Mouse (Mus musculus) cerebral cortex, adult 2 months (tissue): ENCODE results near the gene Thap3.

Experiments
- WGBS: fragments of 180-500 bp; shearing (Covaris S2); methylation state at CpG from one replicate; pipeline ENCODE4 v1.1.7; 2018; 5-methylcytosine and 5-hydroxymethylcytosine counted together

Thap3 gene

DNA sequence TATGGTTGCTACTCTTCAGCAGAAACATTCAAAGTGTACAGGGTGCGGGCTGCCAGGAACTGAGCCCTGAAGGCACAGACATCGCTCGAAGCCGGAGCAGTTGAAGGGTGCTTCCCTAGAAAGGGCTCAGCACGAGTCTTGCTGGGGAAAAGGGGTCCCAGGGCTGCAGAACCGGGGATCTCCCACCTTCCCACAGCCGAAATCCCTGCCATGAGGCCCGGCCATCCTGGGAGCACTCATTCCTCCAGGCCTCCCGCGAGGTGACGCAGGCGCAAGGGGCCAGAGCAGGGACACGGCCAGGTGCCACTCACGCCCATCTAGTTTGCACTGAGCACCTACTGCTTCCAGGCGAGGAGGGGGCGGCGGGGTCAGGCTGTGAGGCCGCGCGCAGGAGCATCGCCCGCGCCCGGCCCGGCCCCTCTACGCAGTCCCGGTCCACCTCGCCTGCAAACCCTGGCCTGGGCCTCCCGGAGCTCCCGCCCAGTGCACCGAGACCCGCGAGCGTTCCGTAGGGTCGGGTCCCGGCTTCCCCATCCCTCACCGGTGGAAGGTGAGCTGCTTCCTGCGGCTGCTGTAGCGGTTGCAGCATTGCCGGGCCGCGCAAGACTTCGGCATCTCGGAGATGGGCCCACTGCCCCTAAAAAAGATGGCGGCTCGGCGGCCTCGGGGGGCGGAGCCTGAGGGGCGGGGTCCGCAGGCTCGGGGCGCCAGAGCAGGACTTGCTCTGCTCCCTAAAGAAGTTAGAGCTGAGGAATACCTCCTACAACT lies at the start of gene Thap3:
Thap3 (minus strand) TSS at position 656 of the 768 bp plus-strand sequence.
- under 1% methylated on average over 54 of the region's 54 CpGs for WGBS

GRCm38 (mm10) chr4:152038225-152038984 lies 49.6 kb upstream of the Thap3 start, which contains the start of gene Tas1r1:
Tas1r1 (minus strand) TSS chr4:152038568.
- WGBS, result 45% methylated on average over 10 of the region's 10 CpGs

DNA sequence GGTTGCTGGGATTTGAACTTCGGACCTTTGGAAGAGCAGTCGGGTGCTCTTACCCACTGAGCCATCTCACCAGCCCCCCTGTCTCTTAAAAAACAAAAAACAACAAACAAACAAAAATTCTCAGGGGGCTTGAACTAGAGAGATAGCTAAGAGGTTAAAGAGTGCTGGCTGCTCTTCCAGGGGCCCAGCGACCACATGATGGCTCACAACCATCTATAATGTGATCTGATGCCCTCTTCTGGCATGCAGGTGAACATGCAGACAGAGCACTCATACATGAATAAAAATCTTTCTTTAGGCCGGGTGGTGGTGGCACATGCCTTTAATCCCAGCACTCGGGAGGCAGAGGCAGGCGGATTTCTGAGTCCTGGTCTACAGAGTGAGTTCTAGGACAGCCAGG lies 47.7 kb upstream of the Thap3 start:
- WGBS, result 88% methylated on average over 6 of the region's 6 CpGs

GRCm38 (mm10) chr4:152032922-152033321 lies 44.1 kb upstream of the Thap3 start:
- 95% methylated on average over 13 of the region's 13 CpGs for WGBS

DNA sequence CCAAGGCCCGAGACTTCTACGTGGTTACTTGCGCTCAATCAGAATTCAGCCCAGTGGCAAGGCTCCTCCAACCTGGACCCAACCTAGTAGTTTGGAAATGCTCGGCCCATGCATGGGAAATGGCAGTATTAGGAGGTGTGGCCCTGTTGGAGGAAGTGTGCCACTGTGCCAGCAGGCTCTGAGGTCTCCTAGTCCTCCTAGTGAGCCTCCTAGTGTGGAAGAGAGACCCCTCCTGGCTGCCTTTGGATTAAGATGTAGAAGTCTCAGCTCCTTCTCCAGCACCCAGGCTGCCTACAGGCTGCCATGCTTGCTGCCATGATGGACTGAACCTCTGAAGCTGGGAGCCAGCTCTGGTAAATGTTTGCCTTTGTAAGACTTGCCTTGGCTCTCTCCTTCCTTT lies 41.2 kb upstream of the Thap3 start:
- 46% methylated on average over 4 of the region's 4 CpGs for WGBS

- WGBS, result 41% methylated on average over 5 of the region's 5 CpGs
Observed at GRCm38 (mm10) chr4:152029087-152029486, 40.3 kb upstream of the Thap3 start.

- WGBS, result 50% methylated on average over 15 of the region's 15 CpGs
Observed at GRCm38 (mm10) chr4:152028456-152028855, 39.7 kb upstream of the Thap3 start.

GRCm38 (mm10) chr4:152027524-152027923 lies 38.7 kb upstream of the Thap3 start, which contains the start of gene Zbtb48:
Zbtb48 (minus strand) TSS chr4:152027671.
- 0% methylated on average over 35 of the region's 35 CpGs for WGBS

DNA sequence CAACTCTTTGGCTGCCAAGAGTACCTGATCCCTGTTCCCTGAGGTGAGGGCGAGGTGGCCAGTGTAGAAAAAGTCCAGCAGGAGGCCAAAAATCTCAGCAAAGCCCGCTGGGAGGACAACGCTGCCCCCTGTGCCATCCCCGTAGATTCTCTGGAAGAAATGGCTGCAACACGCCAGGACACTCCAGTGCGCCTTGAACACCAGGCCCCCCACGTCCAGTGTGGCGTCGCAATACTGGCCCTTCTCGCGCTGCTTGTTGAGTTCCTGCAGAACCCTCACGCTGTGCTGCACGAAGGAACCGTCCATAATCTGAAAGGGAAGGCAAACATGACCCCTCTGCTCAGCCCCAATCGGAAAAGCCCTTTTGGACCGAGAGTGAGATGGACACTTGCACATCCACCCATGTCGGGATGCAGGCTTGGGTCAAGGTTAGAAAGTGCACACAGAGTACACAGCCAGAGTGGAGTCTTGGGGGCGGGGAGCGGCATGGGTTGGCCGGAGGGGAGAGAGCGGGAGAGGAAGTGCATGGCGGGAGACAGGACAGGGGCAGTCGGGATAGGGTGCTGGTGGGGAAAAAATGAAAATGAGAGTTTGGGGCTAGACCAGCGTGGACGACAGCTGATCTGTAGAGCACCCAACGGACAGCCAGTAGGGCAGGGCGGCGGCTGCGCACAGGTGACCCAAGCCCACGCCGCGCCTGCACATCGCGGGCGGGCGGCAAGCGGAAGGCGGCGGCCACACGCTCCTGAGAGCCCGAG lies 38.1 kb upstream of the Thap3 start:
- 1% methylated on average over 41 of the region's 41 CpGs for WGBS

GRCm38 (mm10) chr4:152024525-152024924 lies 35.7 kb upstream of the Thap3 start:
- WGBS, result 93% methylated on average over 11 of the region's 11 CpGs

DNA sequence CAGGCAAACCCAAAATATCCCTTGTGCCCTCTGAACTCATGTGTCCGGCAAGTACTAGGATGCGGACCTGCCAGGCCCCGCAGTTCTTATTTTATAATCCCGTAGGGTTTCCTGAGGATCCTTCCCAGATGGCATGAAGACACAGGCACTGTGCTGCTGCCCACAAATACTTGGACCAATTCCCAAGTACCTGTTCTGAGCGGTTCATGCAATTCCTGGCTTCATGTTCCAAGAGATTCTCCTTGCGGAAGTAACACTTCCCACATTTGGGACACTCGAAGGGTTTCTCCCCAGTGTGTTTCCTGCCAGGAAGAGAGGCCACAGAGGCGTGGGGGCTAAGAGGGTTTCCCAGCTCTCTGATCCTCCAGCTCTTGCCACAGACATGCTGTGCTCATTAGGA lies 33.7 kb upstream of the Thap3 start:
- 40% methylated on average over 8 of the region's 8 CpGs for WGBS

- WGBS, result 76% methylated on average over 12 of the region's 12 CpGs
Observed at GRCm38 (mm10) chr4:152021568-152022097, 32.8 kb upstream of the Thap3 start.

GRCm38 (mm10) chr4:152020024-152020423 lies 31.2 kb upstream of the Thap3 start:
- WGBS, result 95% methylated on average over 21 of the region's 21 CpGs

DNA sequence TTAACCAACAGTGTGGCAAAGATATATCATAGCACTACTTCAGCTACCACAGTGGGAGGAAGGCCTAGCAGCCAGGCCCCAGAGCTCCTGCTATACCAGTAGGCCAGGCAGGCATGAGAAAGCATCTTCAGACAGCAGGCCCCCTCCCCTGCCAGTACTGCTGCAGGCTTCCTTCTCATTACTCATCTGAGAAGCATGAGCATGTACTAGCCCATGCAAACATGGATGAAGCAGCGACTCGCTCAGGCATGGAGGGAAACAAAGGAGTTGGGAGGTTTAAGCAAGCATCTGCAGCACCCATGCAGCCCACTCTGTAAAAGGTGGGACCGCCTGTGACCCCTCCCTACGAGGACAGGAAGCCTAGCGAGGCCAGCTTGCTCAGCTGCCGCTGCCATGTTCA lies 30.3 kb upstream of the Thap3 start:
- WGBS, result 82% methylated on average over 6 of the region's 6 CpGs

DNA sequence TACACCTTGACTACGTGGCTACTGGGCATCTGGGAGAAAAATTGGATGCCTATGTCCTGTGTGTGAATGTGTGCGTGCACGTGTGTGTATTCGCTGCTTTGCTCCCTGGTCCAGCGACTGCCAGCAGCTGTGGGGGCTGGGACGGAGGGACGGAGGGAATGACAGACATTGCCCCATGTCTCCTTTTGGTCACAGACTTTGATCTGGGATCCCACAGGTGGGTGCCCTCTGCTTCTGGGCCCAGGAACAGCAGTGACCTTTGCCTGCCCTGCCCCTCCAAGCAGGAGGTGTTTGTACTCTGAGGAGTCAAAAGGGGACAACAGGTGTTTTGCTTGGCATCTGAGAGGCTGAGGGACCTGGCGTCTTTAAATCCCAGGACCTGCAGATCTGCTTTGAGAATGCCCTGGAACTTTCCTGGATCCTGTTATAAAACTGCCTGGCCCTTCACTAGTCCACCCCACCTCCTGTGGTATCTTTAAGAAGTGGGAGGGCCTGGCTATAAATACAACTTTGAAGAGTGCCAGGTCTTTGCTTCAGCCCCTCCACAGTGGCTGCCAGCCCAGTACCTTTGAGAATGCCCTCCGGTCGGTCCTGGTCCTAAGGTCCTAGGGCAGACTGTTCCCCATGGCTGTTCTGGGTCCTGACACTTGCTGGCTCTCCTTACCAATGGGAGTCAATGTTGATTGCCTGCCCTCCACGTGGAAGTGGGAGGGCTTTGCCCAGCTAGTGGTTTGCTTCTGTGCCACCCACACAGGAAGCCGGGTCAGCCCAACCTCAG lies 24.4 kb upstream of the Thap3 start:
- WGBS, result 76% methylated on average over 12 of the region's 12 CpGs

- 69% methylated on average over 16 of the region's 16 CpGs for WGBS
Observed at GRCm38 (mm10) chr4:152012109-152012508, 23.3 kb upstream of the Thap3 start.

GRCm38 (mm10) chr4:152011171-152011760 lies 22.5 kb upstream of the Thap3 start:
- 70% methylated on average over 8 of the region's 8 CpGs for WGBS

DNA sequence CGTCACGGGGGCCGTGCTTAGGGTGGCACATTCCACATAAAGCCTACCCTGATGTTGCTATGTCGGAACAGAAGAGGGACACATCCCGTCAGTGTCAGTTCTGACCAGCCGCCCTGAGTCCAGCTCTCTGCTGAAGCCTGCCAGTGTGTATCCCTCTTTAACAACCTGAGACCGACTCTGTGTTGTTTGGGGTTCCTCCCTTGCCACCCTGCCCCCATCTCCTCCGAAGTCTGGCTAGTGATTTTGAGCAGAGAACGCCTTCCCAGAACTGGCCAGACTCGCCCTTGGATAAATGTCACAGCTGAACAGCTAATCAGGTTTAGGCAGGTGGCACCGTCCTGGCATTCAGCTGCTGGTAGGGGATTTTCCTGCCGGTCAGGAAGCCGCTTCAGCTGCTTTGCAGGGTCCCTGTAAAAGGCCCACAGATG lies 21.9 kb upstream of the Thap3 start:
- 15% methylated on average over 13 of the region's 13 CpGs for WGBS

GRCm38 (mm10) chr4:152010091-152010706 lies 21.4 kb upstream of the Thap3 start:
- WGBS, result 4% methylated on average over 10 of the region's 10 CpGs
